Mouse (Mus musculus) naive thymus-derived CD4-positive, alpha-beta T cell, adult 2 months (primary cell): ENCODE measurements around the gene Tmem184a.
A peak's percentile ranks its signal among the peaks of the same experiment; 100 is the strongest.

ENCODE experiments used
- DNase-seq: peaks from one replicate; pipeline ENCODE4 v3.0.0-alpha.2; 2011; ENCODE audit warnings: low read depth

Tmem184a gene

GRCm38 (mm10) chr5:139819538-139820181 is at the start of gene Tmem184a:
Tmem184a (minus strand) TSS chr5:139819917.
- DNase-seq = no peak

GRCm38 (mm10) chr5:139862759-139863158 is 43.0 kb upstream of the Tmem184a start:
- no peak for DNase-seq

- DNase-seq = no peak
These were observed 40.8 kb upstream of the Tmem184a start for GRCm38 (mm10) chr5:139860328-139861104.

GRCm38 (mm10) chr5:139849626-139850320 is 30.1 kb upstream of the Tmem184a start:
- DNase-seq = no peak

- DNase-seq = no peak
These were observed 19.4 kb upstream of the Tmem184a start for GRCm38 (mm10) chr5:139839142-139839541.

GRCm38 (mm10) chr5:139838476-139838892 is 18.8 kb upstream of the Tmem184a start:
- DNase-seq = peak; percentile 82

GRCm38 (mm10) chr5:139835706-139836105 is 16.0 kb upstream of the Tmem184a start:
- DNase-seq = no peak

GRCm38 (mm10) chr5:139832125-139832524 is 12.4 kb upstream of the Tmem184a start:
- no peak for DNase-seq

- DNase-seq = peak; percentile 61
These were observed 11.0 kb upstream of the Tmem184a start for GRCm38 (mm10) chr5:139830734-139831133.

GRCm38 (mm10) chr5:139829384-139829783 is 9.7 kb upstream of the Tmem184a start:
- DNase-seq = no peak

GRCm38 (mm10) chr5:139827593-139827992 is 7.9 kb upstream of the Tmem184a start:
- peak; percentile 63 for DNase-seq

GRCm38 (mm10) chr5:139826357-139827055 is 6.8 kb upstream of the Tmem184a start, which contains the start of the genes Gm26938 and Psmg3:
Gm26938 (minus strand) TSS chr5:139826407.
Psmg3 (minus strand) TSS chr5:139826885.
- DNase-seq = peak; percentile 91

GRCm38 (mm10) chr5:139825947-139826346 is 6.2 kb upstream of the Tmem184a start:
- no peak for DNase-seq

GRCm38 (mm10) chr5:139824531-139824930 is 4.8 kb upstream of the Tmem184a start:
- DNase-seq = no peak

GRCm38 (mm10) chr5:139821466-139822459 is 2.0 kb upstream of the Tmem184a start:
- DNase-seq = no peak

GRCm38 (mm10) chr5:139818801-139819200 is 916 bp downstream of the Tmem184a start:
- peak; percentile 56 for DNase-seq

GRCm38 (mm10) chr5:139818056-139818455 is 1.7 kb downstream of the Tmem184a start:
- no peak for DNase-seq

- DNase-seq = peak; percentile 65
These were observed 2.4 kb downstream of the Tmem184a start for GRCm38 (mm10) chr5:139817292-139817691.

- DNase-seq = no peak
These were observed 3.3 kb downstream of the Tmem184a start for GRCm38 (mm10) chr5:139816445-139816844.

- DNase-seq = no peak
These were observed 3.8 kb downstream of the Tmem184a start for GRCm38 (mm10) chr5:139815964-139816363.

- no peak for DNase-seq
These were observed 5.7 kb downstream of the Tmem184a start for GRCm38 (mm10) chr5:139813963-139814381.
